Mouse (Mus musculus): ENCODE data around the gene Aspg.

The Aspg gene

GRCm38 (mm10) chr12:112151244-112151979 is 44.9 kb downstream of the Aspg start:
- in situ Hi-C loops (cut with MboI), result no loop called here

- in situ Hi-C loops (cut with MboI), result no loop called here
Observed at GRCm38 (mm10) chr12:112151980-112152362, 45.5 kb downstream of the Aspg start.

- in situ Hi-C loops (cut with MboI), result no loop called here
Observed at GRCm38 (mm10) chr12:112153597-112153996, 47.1 kb downstream of the Aspg start.

GRCm38 (mm10) chr12:112154476-112154875 is 48.0 kb downstream of the Aspg start:
- in situ Hi-C loops (cut with MboI), result no loop called here

- in situ Hi-C loops (cut with MboI), result no loop called here
Observed at GRCm38 (mm10) chr12:112155218-112156051, 49.0 kb downstream of the Aspg start.

- in situ Hi-C loops (cut with MboI), result no loop called here
Observed at GRCm38 (mm10) chr12:112156804-112157203, 50.3 kb downstream of the Aspg start.

- in situ Hi-C loops (cut with MboI), result no loop called here
Observed at GRCm38 (mm10) chr12:112158246-112158645, 51.8 kb downstream of the Aspg start.

GRCm38 (mm10) chr12:112158784-112159183 is 52.3 kb downstream of the Aspg start:
- in situ Hi-C loops (cut with MboI), result no loop called here

- in situ Hi-C loops (cut with MboI), result no loop called here
Observed at GRCm38 (mm10) chr12:112163981-112164839, 57.7 kb downstream of the Aspg start.

GRCm38 (mm10) chr12:112164840-112165219 is 58.4 kb downstream of the Aspg start:
- in situ Hi-C loops (cut with MboI), result no loop called here

GRCm38 (mm10) chr12:112169240-112169639 is 62.8 kb downstream of the Aspg start:
- in situ Hi-C loops (cut with MboI), result no loop called here

GRCm38 (mm10) chr12:112170671-112171574 is 64.4 kb downstream of the Aspg start:
- in situ Hi-C loops (cut with MboI), result no loop called here

GRCm38 (mm10) chr12:112171657-112172056 is 65.2 kb downstream of the Aspg start:
- in situ Hi-C loops (cut with MboI), result no loop called here

- in situ Hi-C loops (cut with MboI), result no loop called here
Observed at GRCm38 (mm10) chr12:112172214-112172613, 65.7 kb downstream of the Aspg start.
